Mouse (Mus musculus) layer of hippocampus, postnatal 10 days (tissue): Measurements from ENCODE around the gene Serpinb1a. TPM values are rescaled to one million over a fixed set of nuclear protein-coding genes. Genes with fewer than 3 reads are reported as not detected.
"Not testable (repeated sequence)": the region's sequence is repeated elsewhere in the genome, so short reads cannot be mapped to it uniquely, and the experiment has no call there.

Experiments used
- DNase-seq, 2 experiments: peaks; one replicate each; pipeline ENCODE4 v3.0.0; 2021; ENCODE audit warnings: low spot score in 2 of 2
- long read RNA-seq: library from polyadenylated mRNA; stranded (forward); transcript quantifications from one replicate; pipeline ENCODE4 v2.0.0, GENCODE M21; 2023
- total RNA-seq, 2 experiments: library from RNA; stranded (reverse); gene quantifications; 2 replicates each; pipeline ENCODE4 v1.2.3; 2021

The Serpinb1a gene
- total RNA-seq, result under 1 TPM; 0.40 to 0.62 TPM
- long read RNA-seq, result 0 reads

- DNase-seq, result no peak
Measured at GRCm38 (mm10) chr13:32850668-32851404, at the start of gene Serpinb1a. TSS of gene Serpinb1a (minus strand) at chr13:32851185.

GRCm38 (mm10) chr13:32900639-32901038 lies 49.7 kb upstream of the Serpinb1a start:
- peak in 1 of 2 experiments; percentile 37 for DNase-seq

- not testable (repeated sequence) for DNase-seq
Measured at GRCm38 (mm10) chr13:32899114-32899513, 48.1 kb upstream of the Serpinb1a start.

- no peak for DNase-seq
Measured at GRCm38 (mm10) chr13:32898111-32898510, 47.1 kb upstream of the Serpinb1a start, which contains the start of gene Serpinb1c. TSS of gene Serpinb1c (minus strand) at chr13:32898211.

- no peak for DNase-seq
Measured at GRCm38 (mm10) chr13:32896931-32897330, 45.9 kb upstream of the Serpinb1a start.

- DNase-seq, result no peak
Measured at GRCm38 (mm10) chr13:32884755-32885154, 33.8 kb upstream of the Serpinb1a start.

GRCm38 (mm10) chr13:32873862-32874261 lies 22.9 kb upstream of the Serpinb1a start:
- no peak for DNase-seq

GRCm38 (mm10) chr13:32868843-32869242 lies 17.9 kb upstream of the Serpinb1a start:
- DNase-seq, result no peak

- not testable (repeated sequence) for DNase-seq
Measured at GRCm38 (mm10) chr13:32868233-32868632, 17.2 kb upstream of the Serpinb1a start.

GRCm38 (mm10) chr13:32867030-32867429 lies 16.0 kb upstream of the Serpinb1a start:
- DNase-seq, result no peak

GRCm38 (mm10) chr13:32866484-32866883 lies 15.5 kb upstream of the Serpinb1a start:
- peak; percentile 65 to 79 for DNase-seq

GRCm38 (mm10) chr13:32865591-32865990 lies 14.6 kb upstream of the Serpinb1a start:
- DNase-seq, result no peak

GRCm38 (mm10) chr13:32864529-32864928 lies 13.5 kb upstream of the Serpinb1a start:
- DNase-seq, result not testable (repeated sequence)

- no peak for DNase-seq
Measured at GRCm38 (mm10) chr13:32863456-32863855, 12.5 kb upstream of the Serpinb1a start.

- no peak for DNase-seq
Measured at GRCm38 (mm10) chr13:32860821-32861220, 9.8 kb upstream of the Serpinb1a start.

GRCm38 (mm10) chr13:32853073-32853472 lies 2.1 kb upstream of the Serpinb1a start:
- DNase-seq, result no peak

- no peak for DNase-seq
Measured at GRCm38 (mm10) chr13:32852539-32852938, 1.6 kb upstream of the Serpinb1a start.

GRCm38 (mm10) chr13:32851967-32852366 lies 982 bp upstream of the Serpinb1a start:
- peak; percentile 36 to 58 for DNase-seq

GRCm38 (mm10) chr13:32850156-32850555 lies 829 bp downstream of the Serpinb1a start:
- no peak for DNase-seq

GRCm38 (mm10) chr13:32849531-32850123 lies 1.4 kb downstream of the Serpinb1a start:
- DNase-seq, result no peak

- DNase-seq, result no peak
Measured at GRCm38 (mm10) chr13:32849092-32849491, 1.9 kb downstream of the Serpinb1a start.

GRCm38 (mm10) chr13:32846221-32846620 lies 4.8 kb downstream of the Serpinb1a start:
- DNase-seq, result no peak

- no peak for DNase-seq
Measured at GRCm38 (mm10) chr13:32841349-32841748, 9.6 kb downstream of the Serpinb1a start.
